Mouse (Mus musculus) liver, embryonic 11.5 days (tissue): Measurements from ENCODE around the gene Atl3. TPM values are rescaled to one million over a fixed set of nuclear protein-coding genes. Genes with fewer than 3 reads are reported as not detected.
A peak's percentile ranks its signal among the peaks of the same experiment; 100 is the strongest.

Experiments used
- ATAC-seq: fragments of 200-750 bp; cut with Nextera tagmentation; replicated peaks from 2 replicates; pipeline ENCODE4 v1.8.0; 2017; ENCODE audit warnings: moderate number of reproducible peaks, mild to moderate bottlenecking, moderate TSS enrichment, moderate library complexity; ENCODE audit not compliant: low FRiP score
- DNase-seq: peaks from one replicate; pipeline ENCODE4 v3.0.0-alpha.2; 2017; ENCODE audit warnings: low spot score
- H3K27ac ChIP-seq: fragments of 300-500 bp; sonication (generic); 2 replicates; pipeline ENCODE4 v1.5.1; 2014; ENCODE audit warnings: mild to moderate bottlenecking, low read depth, low read length, control low read depth
- H3K27me3 ChIP-seq: fragments of 300-500 bp; sonication (generic); replicated peaks from 2 replicates; pipeline ENCODE4 v1.6.1; 2014; ENCODE audit warnings: low read length, mixed read lengths; ENCODE audit not compliant: control insufficient read depth, insufficient read depth
- H3K36me3 ChIP-seq: fragments of 300-500 bp; sonication (generic); 2 replicates; pipeline ENCODE4 v1.6.1; 2014; ENCODE audit warnings: mild to moderate bottlenecking, low read length, moderate library complexity, mixed read lengths; ENCODE audit not compliant: control insufficient read depth, insufficient read depth
- H3K4me1 ChIP-seq: fragments of 300-500 bp; sonication (generic); replicated peaks from 2 replicates; pipeline ENCODE4 v1.6.1; 2014; ENCODE audit warnings: low read length, mixed read lengths; ENCODE audit not compliant: control insufficient read depth, insufficient read depth
- H3K4me2 ChIP-seq: fragments of 300-500 bp; sonication (generic); 2 replicates; pipeline ENCODE4 v1.6.1; 2014; ENCODE audit warnings: mild to moderate bottlenecking, control low read depth, moderate library complexity
- H3K4me3 ChIP-seq: fragments of 300-500 bp; sonication (generic); 2 replicates; pipeline ENCODE4 v1.5.1; 2014; ENCODE audit warnings: low read depth, low read length, control low read depth
- H3K9ac ChIP-seq: fragments of 300-500 bp; sonication (generic); 2 replicates; pipeline ENCODE4 v1.6.1; 2014; ENCODE audit warnings: low read depth, low read length, control low read depth
- H3K9me3 ChIP-seq: fragments of 300-500 bp; sonication (generic); 2 replicates; pipeline ENCODE4 v1.6.1; 2016; ENCODE audit warnings: low read length, inconsistent platforms, mixed read lengths; ENCODE audit not compliant: control insufficient read depth
- WGBS: fragments of 180-500 bp; shearing (Covaris S2); extraction: QIAGEN DNeasy Blood & Tissue Kit; methylation state at CpG from one replicate; pipeline ENCODE4 v1.1.7; 2014; 5-methylcytosine and 5-hydroxymethylcytosine counted together
- polyA plus RNA-seq: library from polyadenylated mRNA; unstranded; fragments of >200 nt; fragmentation: Nextera tagmentation; extraction: Ambion mirVana; gene quantifications from 2 replicates; pipeline ENCODE4 v1.2.1, GENCODE M21; 2014

Atl3 gene
- polyA plus RNA-seq, 1 experiment from 2014 or later, result 10.7 TPM

DNA sequence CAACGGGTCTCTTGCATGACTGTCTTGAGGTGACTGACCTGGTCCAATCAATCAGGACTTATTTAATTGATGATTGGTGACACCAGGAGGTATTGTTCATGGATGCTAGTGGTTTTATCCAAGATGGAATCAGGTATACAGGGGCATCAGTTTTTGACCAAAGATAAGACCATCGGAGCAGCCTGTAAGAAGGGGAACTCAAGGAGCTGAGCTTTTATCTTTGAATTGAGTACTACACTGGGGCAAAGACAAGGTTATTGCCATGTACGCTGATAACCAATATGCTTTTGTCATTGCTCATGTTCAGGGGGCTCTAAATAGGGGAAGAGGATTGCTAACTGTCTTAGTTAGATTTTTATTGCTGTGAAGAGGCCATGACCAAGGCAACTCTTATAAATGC, 55.1 kb downstream of the Atl3 start:
- Histone ChIP-seq H3K4me1 (peaks cover 19% of the 10 kb centered on the region), H3K27ac (no peak overlapping the region), H3K4me2 (no peak overlapping the region), H3K27me3 (no peaks in the 10 kb centered on the region), H3K36me3 (no peaks in the 10 kb centered on the region), H3K9ac (no peak overlapping the region), H3K9me3 (no peaks in the 10 kb centered on the region), H3K4me3 (no peak overlapping the region)
- ATAC-seq (no peak), DNase-seq (no peak)
- WGBS, result 83% methylated on average over 3 of the region's 3 CpGs

DNA sequence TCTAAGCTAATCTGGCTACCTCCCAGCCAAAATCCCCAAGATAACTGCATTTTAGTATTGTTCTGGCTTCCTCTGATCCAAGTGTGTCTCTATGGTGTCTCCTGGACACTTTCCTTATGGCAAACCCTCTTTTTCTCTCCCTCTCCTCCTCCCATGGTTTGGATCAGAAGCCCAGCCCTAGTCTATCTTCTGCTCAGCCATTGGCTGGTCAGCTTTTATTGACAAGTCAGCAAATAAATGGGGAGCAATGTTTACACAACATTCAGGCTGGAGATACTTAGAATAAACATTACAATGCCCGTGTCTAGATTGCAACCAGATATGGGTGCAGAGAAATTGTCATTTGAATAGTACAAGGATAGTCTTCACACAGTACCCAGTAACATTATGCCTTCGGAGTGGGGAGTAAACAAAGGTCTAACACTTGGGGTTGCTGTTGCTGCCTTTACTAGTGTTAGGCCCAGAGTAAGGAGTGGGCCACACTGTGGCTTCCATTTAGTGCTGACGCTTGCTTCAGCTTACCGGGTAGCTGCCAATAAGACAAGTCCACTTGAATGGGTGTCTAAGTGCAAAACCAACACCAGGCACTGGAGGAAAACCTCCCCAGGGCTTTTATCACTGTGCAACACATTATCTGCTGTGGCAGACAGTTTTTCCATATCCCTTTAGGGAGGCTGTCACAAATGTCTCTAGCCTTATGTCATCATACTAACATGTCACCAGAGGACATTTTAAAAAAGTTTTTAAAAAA, 57.9 kb downstream of the Atl3 start:
- Histone ChIP-seq H3K36me3 (no peaks in the 10 kb centered on the region), H3K4me1 (peaks cover 19% of the 10 kb centered on the region), H3K9me3 (no peaks in the 10 kb centered on the region), H3K4me3 (no peak overlapping the region), H3K27me3 (no peaks in the 10 kb centered on the region), H3K9ac (0 out of 2 replicates have a peak overlapping the region, but pooled peaks have one; percentile 2), H3K27ac (peak overlapping the region; percentile 85), H3K4me2 (peak overlapping the region; percentile 45)
- 31% methylated on average over 4 of the region's 4 CpGs for WGBS
- ATAC-seq (peak; percentile 91), DNase-seq (no peak)

DNA sequence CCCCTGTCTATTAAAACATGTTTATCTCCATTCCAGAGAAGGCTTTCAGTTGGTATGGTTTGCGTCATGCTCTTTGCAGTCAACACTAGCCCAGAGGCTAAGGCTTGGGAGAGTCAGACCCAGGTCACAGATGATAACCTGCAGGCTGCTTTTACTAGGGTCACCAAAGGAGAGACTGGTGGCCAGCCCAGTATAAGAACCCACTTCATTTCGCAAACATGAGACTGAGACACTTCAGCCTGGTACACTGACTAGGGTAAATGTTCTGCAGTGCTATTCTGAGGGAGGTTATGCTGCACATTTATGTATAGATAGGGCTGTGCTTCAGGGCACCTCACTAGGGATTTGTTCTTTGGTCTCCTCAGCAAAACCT, 58.4 kb downstream of the Atl3 start:
- peak; percentile 23 for ATAC-seq
- H3K27me3 ChIP-seq, result no peaks in the 10 kb centered on the region
- H3K9me3 ChIP-seq, result no peaks in the 10 kb centered on the region
- no peak for DNase-seq
- peak overlapping the region; percentile 85 for H3K27ac ChIP-seq
- WGBS, result 37% methylated on average over 2 of the region's 2 CpGs
- H3K9ac ChIP-seq, result peak overlapping the region; percentile 35; the same call in 1 of the 2 replicates
- H3K36me3 ChIP-seq, result no peaks in the 10 kb centered on the region
- peak overlapping the region; percentile 45 for H3K4me2 ChIP-seq
- peaks cover 19% of the 10 kb centered on the region for H3K4me1 ChIP-seq
- H3K4me3 ChIP-seq, result no peak overlapping the region

DNA sequence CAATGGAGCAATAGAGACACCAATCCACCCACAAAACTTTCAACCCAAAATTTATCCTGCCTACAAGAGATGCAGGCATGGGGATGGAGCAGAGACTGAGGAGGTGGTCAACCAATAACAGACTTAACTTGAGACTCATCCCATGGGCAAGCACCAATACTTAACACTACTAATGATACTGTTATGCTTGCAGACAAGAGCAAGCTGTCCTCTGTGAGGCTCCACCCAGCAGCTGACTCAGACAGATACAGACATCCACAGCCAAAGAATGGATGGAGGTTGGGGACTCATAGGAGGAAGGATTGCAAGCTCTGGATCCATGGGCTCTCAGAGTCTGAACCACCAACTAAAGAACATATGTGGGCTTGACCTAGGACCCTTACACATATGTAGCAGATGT, 59.6 kb downstream of the Atl3 start:
- Histone ChIP-seq H3K27me3 (no peaks in the 10 kb centered on the region), H3K4me2 (no peak overlapping the region), H3K9ac (no peak overlapping the region), H3K36me3 (no peaks in the 10 kb centered on the region), H3K9me3 (no peaks in the 10 kb centered on the region), H3K4me3 (no peak overlapping the region), H3K27ac (no peak overlapping the region; the same call in 1 of the 2 replicates), H3K4me1 (peaks cover 19% of the 10 kb centered on the region)
- no peak for DNase-seq
- ATAC-seq, result peak; percentile 57

DNA sequence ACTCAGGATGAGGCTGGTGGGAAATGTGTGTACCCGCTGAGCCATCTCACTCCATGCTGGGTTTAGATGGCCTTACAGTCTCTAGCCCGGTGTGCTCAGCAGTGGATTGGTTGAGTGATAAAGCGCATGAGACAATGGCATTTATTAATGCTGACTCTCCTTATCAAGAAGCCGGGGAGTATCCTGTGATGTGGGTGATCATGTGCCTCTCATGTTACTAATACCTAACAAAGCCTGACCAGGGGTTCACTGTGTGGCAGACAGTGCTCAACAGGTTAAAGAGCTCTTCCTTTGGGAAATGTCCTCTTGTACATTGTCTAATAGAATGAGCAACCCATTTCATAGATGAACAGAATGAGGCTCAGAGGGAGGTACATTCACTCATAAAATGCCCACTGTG, 61.0 kb downstream of the Atl3 start:
- DNase-seq, result no peak
- no peak for ATAC-seq
- Histone ChIP-seq H3K4me1 (peaks cover 19% of the 10 kb centered on the region), H3K4me2 (no peak overlapping the region), H3K27me3 (no peaks in the 10 kb centered on the region), H3K36me3 (no peaks in the 10 kb centered on the region), H3K27ac (no peak overlapping the region), H3K9ac (no peak overlapping the region), H3K4me3 (no peak overlapping the region), H3K9me3 (no peaks in the 10 kb centered on the region)
- 63% methylated on average over 4 of the region's 4 CpGs for WGBS

- ATAC-seq, result no peak
- H3K27ac ChIP-seq, result no peak overlapping the region
- H3K4me1 ChIP-seq, result peaks cover 15% of the 10 kb centered on the region
- no peak overlapping the region for H3K9ac ChIP-seq
- H3K4me2 ChIP-seq, result no peak overlapping the region
- WGBS, result 88% methylated on average over 1 of the region's 1 CpGs
- H3K4me3 ChIP-seq, result no peak overlapping the region
- no peaks in the 10 kb centered on the region for H3K36me3 ChIP-seq
- no peaks in the 10 kb centered on the region for H3K9me3 ChIP-seq
- no peaks in the 10 kb centered on the region for H3K27me3 ChIP-seq
- DNase-seq, result no peak
These were observed 62.8 kb downstream of the Atl3 start for GRCm38 (mm10) chr19:7556641-7557040.

DNA sequence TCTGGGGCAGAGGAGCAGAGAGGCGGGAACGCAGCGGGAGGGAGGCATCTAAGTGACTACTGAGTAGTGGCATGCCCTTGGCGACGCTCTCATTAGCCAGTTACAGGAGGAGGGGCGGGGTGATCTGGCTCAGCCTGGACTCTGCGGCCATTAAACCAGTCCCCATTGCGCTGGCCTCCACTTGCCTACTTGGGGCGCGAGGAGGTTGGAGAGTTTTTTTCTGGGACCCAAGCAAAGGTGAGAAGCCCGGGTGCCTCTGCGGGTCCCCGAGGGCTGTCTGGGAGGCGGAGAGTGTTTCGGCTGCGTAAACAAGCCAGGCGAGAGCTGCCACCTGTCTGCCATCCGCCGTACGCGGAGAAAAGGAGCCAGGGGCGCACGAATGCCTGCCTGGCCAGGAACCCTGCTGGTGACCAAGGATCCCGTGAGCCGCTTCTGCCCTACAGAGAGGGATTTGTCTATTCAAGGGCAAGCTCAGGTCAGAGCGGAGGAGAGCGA, 63.5 kb downstream of the Atl3 start, which contains the start of gene Pla2g16:
Pla2g16 (plus strand) TSS at position 132 of the 495 bp plus-strand sequence.
- H3K4me2 ChIP-seq, result peak within 1 kb of the TSS; percentile 70
- no peaks in the 10 kb centered on the region for H3K36me3 ChIP-seq
- ATAC-seq (peak; percentile 91), DNase-seq (peak; percentile 63)
- H3K27me3 ChIP-seq, result no peaks in the 10 kb centered on the region
- peak within 1 kb of the TSS; percentile 70 for H3K9ac ChIP-seq
- H3K27ac ChIP-seq, result no peak within 1 kb of the TSS
- peak within 1 kb of the TSS; percentile 53 for H3K4me3 ChIP-seq
- H3K9me3 ChIP-seq, result no peaks in the 10 kb centered on the region
- H3K4me1 ChIP-seq, result peaks cover 9% of the 10 kb centered on the region
- WGBS, result under 1% methylated on average over 27 of the region's 27 CpGs

GRCm38 (mm10) chr19:7557844-7558243, 64.0 kb downstream of the Atl3 start:
- Histone ChIP-seq H3K36me3 (no peaks in the 10 kb centered on the region), H3K27me3 (no peaks in the 10 kb centered on the region), H3K27ac (no peak overlapping the region), H3K9me3 (no peaks in the 10 kb centered on the region), H3K4me1 (peaks cover 4% of the 10 kb centered on the region), H3K4me3 (peak overlapping the region; percentile 53), H3K9ac (peak overlapping the region; percentile 70), H3K4me2 (peak overlapping the region; percentile 70)
- 9% methylated on average over 4 of the region's 4 CpGs for WGBS
- DNase-seq, result no peak
- 0 out of 2 replicates have a peak, but pooled peaks have one; percentile 4 for ATAC-seq

DNA sequence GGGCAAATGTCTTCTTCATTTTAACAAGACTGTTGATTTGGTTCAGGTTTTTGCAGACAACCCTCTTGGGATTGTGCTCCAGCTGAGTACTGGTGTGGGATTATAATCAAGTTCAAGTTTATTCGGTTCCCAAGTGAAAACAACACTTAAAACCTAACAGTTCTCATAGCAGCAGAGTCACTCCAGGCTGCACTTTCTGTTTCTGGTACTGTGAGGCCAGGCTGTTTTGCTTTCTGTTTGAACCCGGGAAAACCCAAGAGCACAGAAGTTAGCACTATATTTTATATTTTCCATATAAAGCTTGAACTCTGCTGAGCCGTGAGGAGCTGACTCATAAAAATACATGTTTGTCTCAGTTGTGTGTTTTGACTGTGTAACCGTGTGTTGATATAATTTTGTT, 64.8 kb downstream of the Atl3 start:
- no peaks in the 10 kb centered on the region for H3K9me3 ChIP-seq
- DNase-seq, result no peak
- H3K27me3 ChIP-seq, result no peaks in the 10 kb centered on the region
- 77% methylated on average over 4 of the region's 4 CpGs for WGBS
- peaks cover 5% of the 10 kb centered on the region; the same call in 1 of the 2 replicates for H3K4me1 ChIP-seq
- peak overlapping the region; percentile 70 for H3K4me2 ChIP-seq
- no peaks in the 10 kb centered on the region for H3K36me3 ChIP-seq
- no peak overlapping the region for H3K27ac ChIP-seq
- H3K9ac ChIP-seq, result peak overlapping the region; percentile 2; the same call in 1 of the 2 replicates
- no peak for ATAC-seq
- H3K4me3 ChIP-seq, result peak overlapping the region; percentile 53
